Mouse (Mus musculus) MEL (cell line): ENCODE results near the gene Gm3336. TPM values are rescaled to one million over a fixed set of nuclear protein-coding genes. Genes with fewer than 3 reads are reported as not detected.
A peak's percentile ranks its signal among the peaks of the same experiment; 100 is the strongest.

Experiments used
- DNase-seq: peaks from one replicate; pipeline ENCODE4 v3.0.0; 2011; ENCODE audit warnings: low read depth, low spot score
- H3K27ac ChIP-seq: 2 replicates; pipeline ENCODE4 v1.5.1; 2012; ENCODE audit warnings: low read depth, mild to moderate bottlenecking, control low read depth, low read length, moderate library complexity; ENCODE audit not compliant: control insufficient read depth
- H3K27me3 ChIP-seq, 2 experiments: fragments of 150-350 bp in 1 of 2; sonication (generic) in 1 of 2; 2 replicates each; pipeline ENCODE4 v1.6.1; 2012; ENCODE audit warnings: low read length in 2 of 2, mild to moderate bottlenecking in 2 of 2, improper control_type of control experiment in 1 of 2, moderate library complexity in 1 of 2; ENCODE audit not compliant: insufficient read depth in 2 of 2, control insufficient read depth in 1 of 2
- H3K36me3 ChIP-seq, 2 experiments: 2 replicates each; pipeline ENCODE4 v1.6.1; 2012 to 2014; ENCODE audit warnings: low read length in 2 of 2, improper control_type of control experiment in 1 of 2, inconsistent platforms in 1 of 2, mild to moderate bottlenecking in 1 of 2; ENCODE audit not compliant: insufficient read depth in 2 of 2, control insufficient read depth in 1 of 2
- H3K4me1 ChIP-seq, 2 experiments: fragments of 150-350 bp in 1 of 2; sonication (generic) in 1 of 2; 2 replicates each; pipeline ENCODE4 v1.6.1; 2012; ENCODE audit warnings: low read length in 2 of 2, improper control_type of control experiment in 1 of 2, mild to moderate bottlenecking in 1 of 2; ENCODE audit not compliant: insufficient read depth in 2 of 2, control insufficient read depth in 1 of 2
- H3K4me3 ChIP-seq, 2 experiments: fragments of 150-350 bp in 1 of 2; sonication (generic) in 1 of 2; 2 replicates each; pipeline ENCODE4 v1.5.1; 2012; ENCODE audit warnings: low read depth in 2 of 2, low read length in 2 of 2, mild to moderate bottlenecking in 2 of 2, moderate library complexity in 2 of 2, control low read depth in 1 of 2, improper control_type of control experiment in 1 of 2; ENCODE audit not compliant: control insufficient read depth in 1 of 2, insufficient read depth in 1 of 2
- H3K79me2 ChIP-seq: 2 replicates; pipeline ENCODE4 v1.6.1; 2012; ENCODE audit warnings: mild to moderate bottlenecking, low read length, moderate library complexity; ENCODE audit not compliant: control insufficient read depth, poor library complexity, insufficient read depth
- H3K9ac ChIP-seq: 2 replicates; pipeline ENCODE4 v1.6.1; 2012; ENCODE audit warnings: low read depth, mild to moderate bottlenecking, control low read depth, low read length, moderate library complexity; ENCODE audit not compliant: control insufficient read depth, poor library complexity, severe bottlenecking
- H3K9me3 ChIP-seq: fragments of 150-350 bp; sonication (generic); replicated peaks from 2 replicates; pipeline ENCODE4 v1.6.1; 2012; ENCODE audit warnings: mild to moderate bottlenecking, low read length, improper control_type of control experiment, moderate library complexity; ENCODE audit not compliant: insufficient read depth
- CHD2 ChIP-seq: IDR thresholded peaks from 2 replicates; pipeline ENCODE4 v1.6.1; 2011; ENCODE audit warnings: low read length, improper control_type of control experiment
- ELF1 ChIP-seq: IDR thresholded peaks from 2 replicates; pipeline ENCODE4 v1.6.1; 2014; ENCODE audit warnings: low read depth, mild to moderate bottlenecking, inconsistent platforms, low read length, improper control_type of control experiment, moderate library complexity
- EP300 ChIP-seq, 2 experiments: IDR thresholded peaks; 2 replicates each; pipeline ENCODE4 v1.6.1; 2011; ENCODE audit warnings: improper control_type of control experiment in 2 of 2, low read length in 2 of 2, low read depth in 1 of 2, mild to moderate bottlenecking in 1 of 2
- HCFC1 ChIP-seq: IDR thresholded peaks from 2 replicates; pipeline ENCODE4 v1.6.1; 2012; ENCODE audit warnings: low read depth, mild to moderate bottlenecking, inconsistent platforms, low read length, improper control_type of control experiment, moderate library complexity
- MEF2A ChIP-seq: IDR thresholded peaks from 2 replicates; pipeline ENCODE4 v1.6.1; 2014; ENCODE audit warnings: low read depth, mild to moderate bottlenecking, inconsistent platforms, low read length, improper control_type of control experiment; ENCODE audit not compliant: poor library complexity, insufficient replicate concordance, severe bottlenecking; ENCODE audit errors: extremely low read depth
- NELFE ChIP-seq: IDR thresholded peaks from 2 replicates; pipeline ENCODE4 v1.6.1; 2011; ENCODE audit warnings: low read depth, low read length, improper control_type of control experiment
- SIN3A ChIP-seq: IDR thresholded peaks from 2 replicates; pipeline ENCODE4 v1.6.1; 2012; ENCODE audit warnings: low read length, improper control_type of control experiment, inconsistent platforms
- TCF12 ChIP-seq: IDR thresholded peaks from 2 replicates; pipeline ENCODE4 v1.6.1; 2014; ENCODE audit warnings: low read depth, mild to moderate bottlenecking, inconsistent platforms, low read length, improper control_type of control experiment, moderate library complexity
- ZC3H11A ChIP-seq: IDR thresholded peaks from 2 replicates; pipeline ENCODE4 v1.6.1; 2012; ENCODE audit warnings: low read depth, mild to moderate bottlenecking, inconsistent platforms, low read length, improper control_type of control experiment
- polyA plus RNA-seq, 2 experiments: library from polyadenylated mRNA; stranded (reverse) in 1 of 2; unstranded in 1 of 2; fragments of >175 nt in 1 of 2; fragments of >200 nt in 1 of 2; gene quantifications; 2 replicates each; pipeline versions ENCODE4 v1.2.1 to v1.2.4; 2012; ENCODE audit warnings: low replicate concordance in 2 of 2, low read depth in 1 of 2; ENCODE audit not compliant: insufficient read length in 2 of 2, insufficient read depth in 1 of 2, missing spikeins in 1 of 2
- total RNA-seq: library from RNA; depleted of rRNA; stranded (reverse); fragments of 300-350 nt; gene quantifications from 2 replicates; pipeline ENCODE4 v1.2.3, GENCODE M21; 2012

Gm3336 gene
- total and polyA plus RNA-seq, 3 experiments = 0.19 to 0.72 TPM; not detected in 1

- Histone ChIP-seq H3K9ac (no peak overlapping the region), H3K27ac (no peak overlapping the region), H3K9me3 (no peaks in the 10 kb centered on the region), H3K4me1 (peaks cover 0 to 4% of the 10 kb centered on the region in 2 experiments; a peak in 2 of 4 replicates), H3K27me3 (no peaks in the 10 kb centered on the region; a peak in 3 of 4 replicates), H3K36me3 (no peaks in the 10 kb centered on the region), H3K79me2 (no peaks in the 10 kb centered on the region), H3K4me3 (no peak overlapping the region)
- no peak for DNase-seq
- TF ChIP-seq CHD2 (no peak), HCFC1 (no peak), TCF12 (no peak)
Observed at GRCm38 (mm10) chr8:70725792-70726447, 7.6 kb downstream of the Gm3336 start.

GRCm38 (mm10) chr8:70726721-70727120, 8.4 kb downstream of the Gm3336 start:
- Histone ChIP-seq H3K27ac (no peak overlapping the region), H3K4me1 (peaks cover 0 to 5% of the 10 kb centered on the region in 2 experiments; a peak in 2 of 4 replicates), H3K9ac (no peak overlapping the region), H3K36me3 (no peaks in the 10 kb centered on the region), H3K27me3 (no peaks in the 10 kb centered on the region; a peak in 3 of 4 replicates), H3K4me3 (no peak overlapping the region), H3K79me2 (no peaks in the 10 kb centered on the region), H3K9me3 (no peaks in the 10 kb centered on the region)
- TF ChIP-seq EP300 (IDR thresholded peaks at IDR 0.05; ENCODE audit: low read depth in 1 of 2, low read length in 2 of 2) (no peak), TCF12 (no peak)
- no peak for DNase-seq

- H3K4me3 ChIP-seq = peak overlapping the region; percentile 83 to 92
- no peaks in the 10 kb centered on the region for H3K9me3 ChIP-seq
- peaks cover 0 to 5% of the 10 kb centered on the region in 2 experiments; a peak in 2 of 4 replicates for H3K4me1 ChIP-seq
- DNase-seq = peak; percentile 63
- no peak overlapping the region for H3K27ac ChIP-seq
- H3K36me3 ChIP-seq = no peaks in the 10 kb centered on the region
- peak overlapping the region; percentile 67 for H3K9ac ChIP-seq
- TF ChIP-seq ELF1 = 0 out of 2 replicates have a peak, but pooled peaks have one; percentile 18
- TF ChIP-seq MEF2A = no peak
- TF ChIP-seq ZC3H11A = no peak
- 0 out of 2 replicates have a peak, but pooled peaks have one; percentile 9 for TF ChIP-seq NELFE
- TF ChIP-seq HCFC1 = peak; percentile 58; the same call in 1 of the 2 replicates
- TF ChIP-seq SIN3A = no peak
- no peaks in the 10 kb centered on the region for H3K79me2 ChIP-seq
- H3K27me3 ChIP-seq = no peaks in the 10 kb centered on the region; a peak in 2 of 4 replicates
Observed at GRCm38 (mm10) chr8:70729808-70730475, 11.6 kb downstream of the Gm3336 start.
